Mouse (Mus musculus): ENCODE measurements around the gene Bud31. TPM values are rescaled to one million over a fixed set of nuclear protein-coding genes. Genes with fewer than 3 reads are reported as not detected.
A peak's percentile ranks its signal among the peaks of the same experiment; 100 is the strongest.
"Not testable (repeated sequence)": the region's sequence is repeated elsewhere in the genome, so short reads cannot be mapped to it uniquely, and the experiment has no call there.

Bud31 gene
- polyA plus RNA-seq (2012; rRNA removed), result 71.5 and 84.1 TPM in 2 replicates

DNA sequence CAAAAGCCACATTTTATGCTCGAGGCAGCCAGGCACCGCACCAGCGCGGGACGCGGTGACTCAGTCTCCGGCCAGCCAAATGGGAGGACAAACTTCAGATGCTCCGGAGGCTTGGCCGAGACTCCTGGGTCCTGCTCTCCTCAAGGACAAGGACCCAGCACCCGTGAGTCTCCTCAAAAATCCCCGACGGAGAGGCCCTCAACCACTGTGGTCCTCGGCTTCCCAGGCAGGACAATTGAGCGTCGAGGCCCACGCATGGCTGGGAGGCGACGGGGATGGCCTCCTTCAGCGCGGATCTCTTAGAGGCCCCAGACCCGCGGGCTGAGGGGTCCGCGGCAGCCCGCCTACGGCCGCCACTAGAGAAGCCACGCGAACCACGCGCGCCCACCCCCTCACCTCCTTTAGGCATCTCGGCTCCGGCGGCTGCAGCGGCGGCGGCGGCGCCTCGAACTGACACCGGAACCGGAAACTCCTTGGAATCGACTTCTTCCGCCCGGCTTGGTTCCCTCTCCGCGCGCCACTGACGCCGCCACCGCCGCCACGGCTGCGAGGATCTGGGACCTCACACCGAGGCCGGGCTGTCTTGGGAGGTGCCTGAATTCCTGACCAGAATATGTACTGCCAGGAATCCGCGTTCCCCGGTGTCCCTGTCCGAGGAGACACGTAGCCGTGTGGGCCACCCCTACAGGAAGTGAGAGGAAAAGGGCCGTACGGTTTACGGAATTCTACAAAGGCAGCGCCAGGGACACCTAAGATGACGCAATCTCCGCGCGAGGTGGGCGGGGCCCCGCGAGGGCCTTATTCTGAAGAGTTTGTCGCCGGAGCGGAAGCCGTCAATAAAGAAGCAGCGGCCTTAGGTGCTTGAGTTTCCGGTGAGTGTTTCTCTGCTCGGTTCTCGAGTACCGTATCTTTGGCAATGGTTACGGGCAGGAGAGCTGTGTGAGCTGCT lies at the start of gene Bud31, which contains the start of gene Pdap1:
Bud31 (plus strand) TSS at position 792 of the 949 bp plus-strand sequence.
Pdap1 (minus strand) TSS at position 668 of the 949 bp plus-strand sequence.
- Histone ChIP-seq H3K27me3 (replicated peaks; ENCODE audit: control insufficient read depth, insufficient read depth, low read length) (no peaks in the 10 kb centered on the region), H3K36me3 (ENCODE audit: control insufficient read depth, insufficient read depth, low read length) (no peaks in the 10 kb centered on the region; the same call in 1 of the 2 replicates), H3K4me1 (ENCODE audit: control insufficient read depth, insufficient read depth, low read length) (peaks cover 8% of the 10 kb centered on the region; the same call in 1 of the 2 replicates), H3K27ac (ENCODE audit: insufficient read depth, low read depth, low read length) (peak within 1 kb of the TSS; percentile 97), H3K4me3 (ENCODE audit: insufficient read depth, low read depth, low read length) (peak within 1 kb of the TSS; percentile 93)
- WGBS, result under 1% methylated on average over 84 of the region's 84 CpGs
- TF ChIP-seq CTCF (conservative IDR thresholded peaks at IDR 0.05; ENCODE audit: insufficient read depth, insufficient read length, low read depth, low read length) (no peak), POLR2A (IDR thresholded peaks at IDR 0.05; ENCODE audit: low read depth, low read length) (peak; percentile 75)
- DNase-seq, result peak; percentile 96

DNA sequence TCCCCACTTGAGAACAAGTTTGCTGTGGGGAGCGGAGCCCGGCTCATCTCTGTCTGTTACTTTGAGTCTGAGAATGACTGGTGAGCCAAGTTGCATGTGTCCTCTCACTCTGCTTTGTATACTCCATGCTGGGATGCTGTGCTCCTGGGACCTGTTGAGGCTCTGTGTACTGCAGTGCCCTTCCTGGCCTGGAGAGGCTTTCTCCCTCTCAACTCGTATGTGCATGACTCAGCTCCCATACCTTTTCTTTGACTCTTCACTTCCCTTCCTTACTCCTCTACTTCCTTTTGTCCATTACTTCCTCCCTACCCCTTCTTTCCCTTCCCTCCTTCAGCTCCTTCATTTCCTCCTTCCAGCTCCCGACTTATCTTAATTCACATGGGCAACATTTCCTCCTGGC lies 44.0 kb upstream of the Bud31 start:
- TF ChIP-seq CTCF (conservative IDR thresholded peaks at IDR 0.05; ENCODE audit: insufficient read depth, insufficient read length, low read depth, low read length) (no peak), POLR2A (IDR thresholded peaks at IDR 0.05; ENCODE audit: low read depth, low read length) (no peak)
- no peak overlapping the region for H3K27ac ChIP-seq (ENCODE audit: insufficient read depth, low read depth, low read length)
- no peak overlapping the region for H3K4me3 ChIP-seq (ENCODE audit: insufficient read depth, low read depth, low read length)
- 80% methylated on average over 4 of the region's 4 CpGs for WGBS
- H3K4me1 ChIP-seq (ENCODE audit: control insufficient read depth, insufficient read depth, low read length), result no peaks in the 10 kb centered on the region
- H3K36me3 ChIP-seq (ENCODE audit: control insufficient read depth, insufficient read depth, low read length), result peaks cover 3% of the 10 kb centered on the region
- DNase-seq, result no peak
- no peaks in the 10 kb centered on the region for H3K27me3 ChIP-seq (replicated peaks; ENCODE audit: control insufficient read depth, insufficient read depth, low read length)

DNA sequence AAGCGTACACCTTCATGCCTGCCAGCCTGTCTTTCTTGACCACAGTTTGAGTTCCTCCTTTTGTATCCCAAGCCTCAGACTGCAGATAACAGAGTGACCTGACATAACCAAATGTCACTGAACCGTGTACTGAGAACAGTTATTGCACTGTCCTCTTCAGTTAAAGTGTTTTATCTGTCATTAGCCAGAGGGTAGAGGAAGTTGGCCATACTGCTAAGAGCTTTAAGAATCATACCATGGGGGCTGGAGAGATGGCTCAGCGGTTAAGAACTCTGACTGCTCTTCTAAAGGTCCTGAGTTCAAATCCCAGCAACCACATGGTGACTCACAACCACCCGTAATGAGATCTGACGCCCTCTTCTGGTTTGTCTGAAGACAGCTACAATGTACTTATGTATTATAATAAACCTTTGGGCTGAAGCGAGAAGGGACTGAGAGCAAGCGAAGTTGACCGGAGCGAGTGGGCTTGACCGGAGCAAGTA lies 41.8 kb upstream of the Bud31 start:
- H3K36me3 ChIP-seq (ENCODE audit: control insufficient read depth, insufficient read depth, low read length), result peaks cover 3% of the 10 kb centered on the region
- WGBS, result 91% methylated on average over 10 of the region's 10 CpGs
- no peaks in the 10 kb centered on the region for H3K27me3 ChIP-seq (replicated peaks; ENCODE audit: control insufficient read depth, insufficient read depth, low read length)
- no peak for DNase-seq
- H3K4me1 ChIP-seq (ENCODE audit: control insufficient read depth, insufficient read depth, low read length), result no peaks in the 10 kb centered on the region
- no peak overlapping the region for H3K27ac ChIP-seq (ENCODE audit: insufficient read depth, low read depth, low read length)
- TF ChIP-seq POLR2A (IDR thresholded peaks at IDR 0.05; ENCODE audit: low read depth, low read length) (no peak), CTCF (conservative IDR thresholded peaks at IDR 0.05; ENCODE audit: insufficient read depth, insufficient read length, low read depth, low read length) (no peak)
- H3K4me3 ChIP-seq (ENCODE audit: insufficient read depth, low read depth, low read length), result no peak overlapping the region

DNA sequence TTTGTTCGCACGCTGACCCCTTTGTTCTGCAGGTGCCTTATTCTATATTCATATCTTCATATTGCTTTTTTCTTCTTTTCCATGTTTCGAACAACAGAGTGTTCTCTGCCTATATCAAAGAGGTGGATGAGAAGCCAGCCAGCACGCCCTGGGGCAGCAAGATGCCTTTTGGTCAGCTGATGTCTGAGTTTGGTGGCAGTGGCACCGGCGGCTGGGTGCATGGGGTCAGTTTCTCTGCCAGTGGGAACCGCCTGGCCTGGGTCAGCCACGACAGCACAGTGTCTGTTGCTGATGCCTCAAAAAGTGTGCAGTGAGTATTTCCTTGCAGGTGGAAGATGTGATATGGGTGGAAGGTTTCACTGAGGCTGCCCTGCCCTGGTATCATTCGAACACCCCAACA lies 39.2 kb upstream of the Bud31 start:
- H3K27ac ChIP-seq (ENCODE audit: insufficient read depth, low read depth, low read length), result no peak overlapping the region
- no peaks in the 10 kb centered on the region; the same call in none of the 2 replicates for H3K36me3 ChIP-seq (ENCODE audit: control insufficient read depth, insufficient read depth, low read length)
- H3K27me3 ChIP-seq (replicated peaks; ENCODE audit: control insufficient read depth, insufficient read depth, low read length), result no peaks in the 10 kb centered on the region
- no peaks in the 10 kb centered on the region for H3K4me1 ChIP-seq (ENCODE audit: control insufficient read depth, insufficient read depth, low read length)
- no peak for DNase-seq
- no peak overlapping the region for H3K4me3 ChIP-seq (ENCODE audit: insufficient read depth, low read depth, low read length)
- 93% methylated on average over 9 of the region's 9 CpGs for WGBS
- TF ChIP-seq POLR2A (IDR thresholded peaks at IDR 0.05; ENCODE audit: low read depth, low read length), result no peak

DNA sequence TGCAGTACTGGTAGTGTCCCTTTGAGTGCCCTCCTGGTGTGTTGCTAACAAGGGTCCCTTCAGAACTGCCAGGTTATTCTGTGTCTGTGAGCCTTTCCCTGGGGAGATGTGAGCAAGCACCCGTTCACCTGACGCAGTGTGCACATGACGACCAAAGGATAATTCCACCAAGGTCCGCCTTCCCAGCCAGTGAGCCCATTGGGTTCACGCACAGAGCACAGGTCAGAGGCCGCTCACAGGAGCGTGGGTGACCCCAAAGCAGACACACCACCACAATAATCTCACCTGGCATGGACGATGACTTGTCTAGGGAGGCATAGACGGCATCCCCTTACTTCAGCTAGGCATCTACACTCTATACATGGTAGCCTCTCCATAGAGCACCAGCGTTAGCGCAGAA lies 38.7 kb upstream of the Bud31 start:
- 97% methylated on average over 11 of the region's 11 CpGs for WGBS

DNA sequence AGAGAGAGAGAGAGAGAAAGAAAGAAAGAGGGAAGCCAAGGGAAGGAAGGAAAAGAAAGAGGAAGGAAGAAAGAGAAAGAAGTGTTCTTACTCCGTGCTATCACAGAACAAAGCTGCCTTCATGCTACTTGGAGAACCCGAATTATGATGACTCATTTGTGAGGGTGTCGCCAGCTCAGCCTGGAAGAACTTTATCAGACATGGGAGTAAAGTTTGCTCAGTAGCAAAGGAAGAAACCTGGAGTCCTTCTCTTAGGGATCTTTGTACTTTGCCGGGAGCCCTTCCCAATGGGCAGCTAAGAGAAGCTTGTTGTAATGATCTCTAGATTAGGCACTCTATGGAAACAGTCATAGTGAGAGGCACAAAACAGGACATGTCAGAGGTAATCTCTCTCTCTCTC lies 37.5 kb upstream of the Bud31 start:
- H3K4me3 ChIP-seq (ENCODE audit: insufficient read depth, low read depth, low read length), result no peak overlapping the region
- no peaks in the 10 kb centered on the region for H3K27me3 ChIP-seq (replicated peaks; ENCODE audit: control insufficient read depth, insufficient read depth, low read length)
- TF ChIP-seq CTCF (conservative IDR thresholded peaks at IDR 0.05; ENCODE audit: insufficient read depth, insufficient read length, low read depth, low read length) (no peak), POLR2A (IDR thresholded peaks at IDR 0.05; ENCODE audit: low read depth, low read length) (no peak)
- 86% methylated on average over 4 of the region's 4 CpGs for WGBS
- H3K4me1 ChIP-seq (ENCODE audit: control insufficient read depth, insufficient read depth, low read length), result no peaks in the 10 kb centered on the region
- H3K36me3 ChIP-seq (ENCODE audit: control insufficient read depth, insufficient read depth, low read length), result peaks cover 3% of the 10 kb centered on the region
- DNase-seq, result no peak
- no peak overlapping the region for H3K27ac ChIP-seq (ENCODE audit: insufficient read depth, low read depth, low read length)

More for the DNA sequence above, 38.7 kb upstream of the Bud31 start:
- not testable (repeated sequence) for H3K27ac ChIP-seq (ENCODE audit: insufficient read depth, low read depth, low read length); H3K36me3 ChIP-seq (ENCODE audit: control insufficient read depth, insufficient read depth, low read length); H3K4me1 ChIP-seq (ENCODE audit: control insufficient read depth, insufficient read depth, low read length); H3K27me3 ChIP-seq (replicated peaks; ENCODE audit: control insufficient read depth, insufficient read depth, low read length); DNase-seq; H3K4me3 ChIP-seq (ENCODE audit: insufficient read depth, low read depth, low read length)

DNA sequence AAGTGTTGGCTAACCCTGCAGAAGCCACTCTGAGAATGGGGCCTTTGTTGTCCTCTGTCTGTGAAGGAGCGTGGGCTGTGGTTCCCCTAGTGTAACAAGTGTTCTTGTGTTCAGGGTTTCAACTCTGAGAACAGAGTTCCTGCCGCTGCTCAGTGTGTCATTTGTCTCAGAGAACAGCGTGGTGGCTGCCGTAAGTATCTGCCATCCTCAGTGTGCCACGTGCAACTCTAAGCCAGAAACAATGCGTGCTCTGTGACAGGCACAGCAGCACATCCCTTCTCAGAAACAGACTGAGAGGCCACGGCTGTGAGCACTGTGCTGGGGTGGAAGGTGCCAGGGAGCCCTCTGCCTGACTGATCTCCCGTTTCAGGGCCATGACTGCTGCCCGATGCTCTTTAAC lies 35.8 kb upstream of the Bud31 start:
- peaks cover 3% of the 10 kb centered on the region; the same call in 1 of the 2 replicates for H3K36me3 ChIP-seq (ENCODE audit: control insufficient read depth, insufficient read depth, low read length)
- H3K27ac ChIP-seq (ENCODE audit: insufficient read depth, low read depth, low read length), result no peak overlapping the region
- no peaks in the 10 kb centered on the region for H3K4me1 ChIP-seq (ENCODE audit: control insufficient read depth, insufficient read depth, low read length)
- DNase-seq, result no peak
- 91% methylated on average over 9 of the region's 9 CpGs for WGBS
- no peak for TF ChIP-seq POLR2A (IDR thresholded peaks at IDR 0.05; ENCODE audit: low read depth, low read length)
- no peaks in the 10 kb centered on the region for H3K27me3 ChIP-seq (replicated peaks; ENCODE audit: control insufficient read depth, insufficient read depth, low read length)
- H3K4me3 ChIP-seq (ENCODE audit: insufficient read depth, low read depth, low read length), result no peak overlapping the region

Data from kidney, adult 2 months (tissue).